Mouse (Mus musculus): Measurements from ENCODE around the gene Ifi214.
"Not testable (repeated sequence)": the region's sequence is repeated elsewhere in the genome, so short reads cannot be mapped to it uniquely, and the experiment has no call there.

Ifi214 gene

GRCm38 (mm10) chr1:173535791-173536190, at the start of gene Ifi214:
Gene Ifi214, minus strand, starts transcription at chr1:173535957.
- DNase-seq (ENCODE audit: low spot score in 2 of 2), result not testable (repeated sequence)

GRCm38 (mm10) chr1:173579921-173580585, 44.3 kb upstream of the Ifi214 start:
- no peak for DNase-seq (ENCODE audit: low spot score in 2 of 2)

GRCm38 (mm10) chr1:173579079-173579478, 43.3 kb upstream of the Ifi214 start:
- no peak for DNase-seq (ENCODE audit: low spot score in 2 of 2)

- not testable (repeated sequence) for DNase-seq (ENCODE audit: low spot score in 2 of 2)
Observed at GRCm38 (mm10) chr1:173550491-173551050, 14.8 kb upstream of the Ifi214 start.

- DNase-seq (ENCODE audit: low spot score in 2 of 2), result not testable (repeated sequence)
Observed at GRCm38 (mm10) chr1:173548798-173549197, 13.0 kb upstream of the Ifi214 start.

- DNase-seq (ENCODE audit: low spot score in 2 of 2), result no peak
Observed at GRCm38 (mm10) chr1:173521452-173521851, 14.3 kb downstream of the Ifi214 start.

- not testable (repeated sequence) for DNase-seq (ENCODE audit: low spot score in 2 of 2)
Observed at GRCm38 (mm10) chr1:173510595-173510994, 25.2 kb downstream of the Ifi214 start.

GRCm38 (mm10) chr1:173491483-173491882, 44.3 kb downstream of the Ifi214 start:
- not testable (repeated sequence) for DNase-seq (ENCODE audit: low spot score in 2 of 2)

GRCm38 (mm10) chr1:173490812-173491480, 44.8 kb downstream of the Ifi214 start, which contains the start of gene Ifi206:
Gene Ifi206, minus strand, starts transcription at chr1:173491041.
- not testable (repeated sequence) for DNase-seq (ENCODE audit: low spot score in 2 of 2)

- DNase-seq (ENCODE audit: low spot score in 2 of 2), result not testable (repeated sequence)
Observed at GRCm38 (mm10) chr1:173481182-173481574, 54.6 kb downstream of the Ifi214 start.

GRCm38 (mm10) chr1:173480399-173481181, 55.2 kb downstream of the Ifi214 start:
- not testable (repeated sequence) for DNase-seq (ENCODE audit: low spot score in 2 of 2)

Measured in right cerebral cortex, postnatal 36 days (tissue).